ENCODE assay signal across 10 mouse cellular contexts in the genomic region with DNA sequence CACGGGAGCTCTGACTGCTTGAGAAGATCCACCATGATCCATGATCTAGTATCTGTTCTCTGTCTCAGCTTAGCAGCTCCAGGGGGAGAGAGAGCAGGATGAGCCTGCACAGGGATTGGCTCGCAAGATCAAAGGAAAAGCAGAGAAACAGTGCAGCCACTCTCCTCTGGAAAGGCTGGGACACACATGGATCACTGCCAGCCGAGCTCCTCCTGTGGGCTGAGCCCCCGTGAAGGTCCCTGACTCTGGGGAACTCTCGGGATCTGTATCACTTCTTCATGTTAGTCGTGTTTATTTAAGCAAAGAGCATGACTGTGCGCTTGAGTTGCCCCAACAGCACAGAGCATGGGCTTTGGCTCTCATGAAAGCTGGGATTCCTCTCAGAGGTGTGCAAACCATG. TPM values are rescaled to one million over a fixed set of nuclear protein-coding genes. Genes with fewer than 3 reads are reported as not detected.
A peak's percentile ranks its signal among the peaks of the same experiment; 100 is the strongest.
DNase-seq lines count a peak whose midpoint lies in the region; ATAC-seq lines count a peak whose summit lies in the region.
"Had no signal": no experiment of that assay in that cellular context is flagged by ENCODE, and none has a peak within 500 bp of the region (broad histone marks: within the 10 kb centered on the region; RNA-seq: fewer than 3 reads in every experiment).

No protein-coding gene starts in this region.

- peak overlapping the region; percentile 15; the same call in 1 of the 2 replicates for H3K4me2 ChIP-seq in kidney, embryonic 14.5 days (replicated peaks; ENCODE audit: low read depth, low read length)
- 0 out of 2 replicates have a peak overlapping the region, but pooled peaks have one; percentile 13 for H3K4me2 ChIP-seq in embryonic facial prominence, embryonic 15.5 days (replicated peaks)

- DNase-seq in kidney, adult 18-20 months: no peak
- peak; percentile 69 for DNase-seq in adrenal gland, adult 8-10 months
- DNase-seq in neural tube, embryonic 10.5 days (ENCODE audit: extremely low spot score, low spot score): peak; percentile 44
- no peak for DNase-seq in cerebellum, adult 11 months
- no peak for DNase-seq in urinary bladder, postnatal 25 days (ENCODE audit: low spot score)
- DNase-seq: thymus, postnatal 36 days had no signal

- H3K27me3 ChIP-seq in kidney, embryonic 14.5 days (ENCODE audit: control insufficient read depth, insufficient read depth, low read length): no peaks in the 10 kb centered on the region
- no peaks in the 10 kb centered on the region for H3K27me3 ChIP-seq in embryonic facial prominence, embryonic 15.5 days

- peak; percentile 88 for ATAC-seq in kidney, embryonic 14.5 days (ENCODE audit: low FRiP score, low TSS enrichment)
- no peak for ATAC-seq in embryonic facial prominence, embryonic 15.5 days (ENCODE audit: insufficient number of reproducible peaks, low FRiP score, low TSS enrichment, low read depth)
- no peak for ATAC-seq in CD4-positive, CD25-positive, alpha-beta regulatory T cell, adult 4 months

- H3K9ac ChIP-seq in kidney, embryonic 14.5 days (ENCODE audit: low read depth, low read length): no peak overlapping the region
- H3K9ac ChIP-seq in embryonic facial prominence, embryonic 15.5 days: no peak overlapping the region

- H3K4me1 ChIP-seq in kidney, embryonic 14.5 days (ENCODE audit: control insufficient read depth, insufficient read depth, low read length): peaks cover 15% of the 10 kb centered on the region
- peaks cover 5% of the 10 kb centered on the region; the same call in 1 of the 2 replicates for H3K4me1 ChIP-seq in embryonic facial prominence, embryonic 15.5 days

- H3K9me3 ChIP-seq in kidney, embryonic 14.5 days (ENCODE audit: control insufficient read depth, low read length): peaks cover 4% of the 10 kb centered on the region
- no peaks in the 10 kb centered on the region for H3K9me3 ChIP-seq in embryonic facial prominence, embryonic 15.5 days (replicated peaks)
- H3K9me3 ChIP-seq: G1E had no signal

- no peaks in the 10 kb centered on the region for H3K36me3 ChIP-seq in kidney, embryonic 14.5 days (ENCODE audit: control insufficient read depth, insufficient read depth, low read length)
- H3K36me3 ChIP-seq in embryonic facial prominence, embryonic 15.5 days: no peaks in the 10 kb centered on the region
- H3K36me3 ChIP-seq: G1E had no signal

- 5% methylated on average over 7 of the region's 7 CpGs for WGBS in kidney, embryonic 14.5 days
- WGBS in embryonic facial prominence, embryonic 15.5 days: 11% methylated on average over 7 of the region's 7 CpGs

- H3K27ac ChIP-seq in kidney, embryonic 14.5 days (ENCODE audit: low read depth, low read length): peak overlapping the region; percentile 7; the same call in 1 of the 2 replicates
- no peak overlapping the region; the same call in 1 of the 2 replicates for H3K27ac ChIP-seq in embryonic facial prominence, embryonic 15.5 days (replicated peaks)

- H3K4me3 ChIP-seq in kidney, embryonic 14.5 days (ENCODE audit: low read length): no peak overlapping the region
- H3K4me3 ChIP-seq in embryonic facial prominence, embryonic 15.5 days (replicated peaks): no peak overlapping the region

RNA-seq across cellular contexts. Expression of gene Glrp1, which starts 49.4 kb away (rescaled TPM):
- polyA plus RNA-seq in kidney, embryonic 14.5 days (2014; fragmentation: Nextera tagmentation; extraction: Ambion mirVana): 0.11 TPM in 1 of 2 replicates, not detected in the other
- total RNA-seq in adrenal gland, adult 8-10 months (2022): not detected
- 0.08 and 0.13 TPM in 2 replicates for polyA plus RNA-seq in embryonic facial prominence, embryonic 15.5 days (2015; fragmentation: Nextera tagmentation; extraction: Ambion mirVana)
- polyA plus RNA-seq in CD4-positive, CD25-positive, alpha-beta regulatory T cell, adult 4 months (2017; shearing (Covaris generic)): not detected
- polyA plus RNA-seq: G1E had no signal

Comparison
In these comparisons a context has a peak if more than half of its experiments do, and no peak if none do; other contexts are left out.
1. DNase-seq: peak in adrenal gland, adult 8-10 months (single experiment) and neural tube, embryonic 10.5 days (single experiment); none in kidney, adult 18-20 months (single experiment), cerebellum, adult 11 months (single experiment) and urinary bladder, postnatal 25 days (single experiment).